Mouse (Mus musculus): Measurements from ENCODE around the gene Myrfl. TPM values are rescaled to one million over a fixed set of nuclear protein-coding genes. Genes with fewer than 3 reads are reported as not detected.

The Myrfl gene
- polyA plus RNA-seq, 1 experiment from 2014 or later = 0.20 TPM

DNA sequence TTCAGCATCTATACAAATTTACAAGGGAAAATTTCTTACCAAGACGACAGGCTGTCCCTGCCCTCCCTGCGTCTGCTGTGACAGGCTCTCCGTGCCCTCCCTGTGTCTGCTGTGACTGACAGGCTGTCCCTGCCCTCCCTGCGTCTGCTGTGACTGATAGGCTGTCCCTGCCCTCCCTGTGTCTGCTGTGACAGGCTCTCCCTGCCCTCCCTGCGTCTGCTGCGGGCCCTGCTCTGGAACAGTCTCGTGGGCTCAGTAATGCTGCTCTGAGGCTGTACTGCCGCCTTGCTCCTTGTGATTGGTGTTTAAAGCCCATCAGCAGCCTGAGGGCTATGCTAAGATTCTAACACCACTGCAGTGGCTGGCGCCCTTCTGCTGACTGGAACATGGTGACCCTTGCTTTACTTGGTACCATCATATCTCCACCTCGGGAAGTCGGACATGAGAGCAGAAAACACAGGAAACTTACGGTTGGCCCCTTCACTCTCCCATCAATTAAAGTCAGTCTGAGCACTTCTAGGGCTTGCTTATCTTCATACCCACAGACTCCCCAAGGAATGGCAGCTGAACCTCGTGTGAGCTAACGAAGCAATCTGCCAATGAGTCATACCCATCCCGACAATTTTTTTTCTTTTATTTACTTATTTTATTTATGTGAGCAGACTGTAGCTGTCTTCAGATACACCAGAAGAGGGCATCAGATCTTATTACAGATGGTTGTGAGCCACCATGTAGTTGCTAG is 12.4 kb upstream of the Myrfl start:
- WGBS = 35% methylated on average over 15 of the region's 15 CpGs
- peaks cover 8% of the 10 kb centered on the region for H3K4me1 ChIP-seq
- peak overlapping the region; percentile 50; the same call in 1 of the 2 replicates for H3K27ac ChIP-seq (replicated peaks)
- H3K9ac ChIP-seq = 0 out of 2 replicates have a peak overlapping the region, but pooled peaks have one; percentile 3
- H3K27me3 ChIP-seq (replicated peaks) = no peaks in the 10 kb centered on the region
- H3K36me3 ChIP-seq = peaks cover 95% of the 10 kb centered on the region
- H3K4me2 ChIP-seq = no peak overlapping the region; the same call in 1 of the 2 replicates
- no peak overlapping the region for H3K4me3 ChIP-seq
- ATAC-seq (ENCODE audit: extremely low read depth, insufficient number of reproducible peaks, low FRiP score, low TSS enrichment) = no peak
- no peaks in the 10 kb centered on the region for H3K9me3 ChIP-seq

DNA sequence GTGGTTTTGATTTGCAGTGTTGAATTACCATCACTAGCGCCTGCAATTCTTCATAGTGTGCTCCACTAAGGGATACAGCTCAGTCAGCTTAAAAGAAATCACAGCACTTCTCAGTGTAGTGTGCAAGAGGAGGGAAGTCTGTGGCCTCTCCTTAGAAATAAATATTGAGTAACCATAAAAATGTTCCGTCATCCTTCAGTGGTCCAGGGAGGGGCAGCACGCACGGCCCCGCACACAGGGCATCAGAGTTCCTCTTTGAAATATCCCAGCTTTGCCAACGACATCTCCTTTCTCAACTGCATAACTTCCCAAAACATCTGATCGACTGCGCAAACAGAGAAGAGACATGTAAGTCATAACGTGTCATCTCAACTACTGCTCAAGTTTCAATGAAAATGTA is 10.1 kb upstream of the Myrfl start:
- Histone ChIP-seq H3K36me3 (peaks cover 73% of the 10 kb centered on the region), H3K4me2 (no peak overlapping the region), H3K4me1 (peaks cover 8% of the 10 kb centered on the region), H3K9me3 (no peaks in the 10 kb centered on the region), H3K27ac (replicated peaks) (no peak overlapping the region), H3K27me3 (replicated peaks) (no peaks in the 10 kb centered on the region), H3K9ac (no peak overlapping the region), H3K4me3 (no peak overlapping the region)
- no peak for ATAC-seq (ENCODE audit: extremely low read depth, insufficient number of reproducible peaks, low FRiP score, low TSS enrichment)
- WGBS = 91% methylated on average over 9 of the region's 9 CpGs

DNA sequence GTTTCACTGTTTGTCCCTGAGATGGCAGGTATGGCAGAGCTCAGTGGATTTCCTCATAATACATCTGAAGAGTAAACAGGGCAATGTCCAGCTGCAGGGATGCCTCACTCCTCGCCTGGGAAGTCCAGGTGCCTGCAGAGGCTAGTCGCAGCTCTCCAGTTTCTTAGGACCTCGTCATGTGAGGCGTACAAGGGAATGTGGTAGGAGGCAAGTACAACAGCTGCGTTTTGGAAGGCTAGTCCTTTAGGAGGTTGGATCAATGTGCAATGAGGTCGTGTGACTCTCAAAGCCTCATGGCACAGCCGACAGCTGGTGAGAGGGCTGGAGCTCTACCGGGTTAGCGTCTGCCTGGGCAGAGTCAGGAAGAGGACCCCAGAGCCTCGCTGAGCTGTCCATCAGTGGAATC is 7.8 kb upstream of the Myrfl start:
- 82% methylated on average over 10 of the region's 10 CpGs for WGBS

DNA sequence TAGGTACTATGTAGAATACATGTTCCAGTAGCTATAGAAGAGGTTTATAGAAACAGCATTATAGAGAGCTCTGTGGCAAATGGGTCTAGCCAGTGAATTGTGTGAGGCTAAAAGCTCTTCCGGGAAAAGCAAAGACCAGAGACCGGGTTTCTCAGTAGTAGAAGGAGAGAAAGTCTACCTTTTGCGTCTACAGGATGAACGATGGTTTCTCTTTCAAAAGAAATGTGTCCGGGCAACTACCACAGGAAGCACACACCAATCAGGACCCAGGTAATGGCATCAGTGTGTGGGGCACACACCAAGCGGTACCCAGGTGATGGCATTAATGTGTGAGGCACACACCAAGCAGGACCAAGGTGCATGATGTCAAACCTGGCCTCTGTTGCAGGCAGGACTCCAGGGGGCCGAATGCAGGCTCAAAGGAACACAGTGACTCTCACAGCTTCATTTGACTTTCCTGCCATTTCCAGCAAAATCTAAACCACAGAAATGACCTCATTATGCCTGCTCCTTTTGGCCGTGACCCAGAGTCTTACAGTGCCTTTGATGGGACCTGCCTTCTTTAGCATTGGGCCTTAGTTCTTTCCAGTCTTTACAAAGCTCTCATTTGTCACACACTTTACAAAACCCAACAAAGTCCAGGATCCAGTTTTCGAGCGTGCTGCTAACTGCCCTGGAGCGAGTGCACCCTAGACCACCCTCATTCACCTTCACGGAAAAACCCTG is 1.4 kb downstream of the Myrfl start:
- H3K4me2 ChIP-seq = no peak overlapping the region
- no peaks in the 10 kb centered on the region for H3K27me3 ChIP-seq (replicated peaks)
- 82% methylated on average over 12 of the region's 12 CpGs for WGBS
- ATAC-seq (ENCODE audit: extremely low read depth, insufficient number of reproducible peaks, low FRiP score, low TSS enrichment) = no peak
- H3K4me3 ChIP-seq = no peak overlapping the region
- no peak overlapping the region for H3K27ac ChIP-seq (replicated peaks)
- no peak overlapping the region for H3K9ac ChIP-seq
- no peaks in the 10 kb centered on the region for H3K4me1 ChIP-seq
- no peaks in the 10 kb centered on the region for H3K36me3 ChIP-seq
- H3K9me3 ChIP-seq = no peaks in the 10 kb centered on the region

More for the DNA sequence above, 7.8 kb upstream of the Myrfl start:
- peaks cover 50% of the 10 kb centered on the region for H3K36me3 ChIP-seq
- H3K27me3 ChIP-seq (replicated peaks) = no peaks in the 10 kb centered on the region
- no peak overlapping the region for H3K9ac ChIP-seq
- H3K4me1 ChIP-seq = peaks cover 8% of the 10 kb centered on the region
- ATAC-seq (ENCODE audit: extremely low read depth, insufficient number of reproducible peaks, low FRiP score, low TSS enrichment) = no peak
- H3K9me3 ChIP-seq = no peaks in the 10 kb centered on the region
- H3K4me3 ChIP-seq = no peak overlapping the region
- no peak overlapping the region for H3K27ac ChIP-seq (replicated peaks)
- H3K4me2 ChIP-seq = no peak overlapping the region

DNA sequence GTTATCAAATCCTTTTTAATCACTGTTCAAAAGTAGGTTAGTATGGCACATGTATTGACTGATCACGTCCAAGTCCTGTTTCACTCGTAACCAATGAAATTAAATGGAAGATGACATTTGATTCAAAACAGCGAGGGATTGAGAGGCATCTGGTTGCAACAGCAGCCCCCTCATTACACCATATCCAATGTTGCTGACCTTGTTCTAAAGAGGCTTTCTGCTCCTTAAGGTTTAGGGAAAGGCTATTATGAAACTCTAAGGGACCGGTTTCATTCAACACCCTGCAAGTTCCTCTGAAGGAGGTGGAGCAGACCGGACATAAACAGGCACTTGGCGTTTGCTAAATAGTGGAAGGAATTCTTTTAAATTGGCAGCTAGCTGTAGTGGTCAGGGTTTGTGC is 2.2 kb downstream of the Myrfl start:
- Histone ChIP-seq H3K4me3 (no peak overlapping the region), H3K9me3 (no peaks in the 10 kb centered on the region), H3K27ac (replicated peaks) (no peak overlapping the region), H3K9ac (no peak overlapping the region), H3K4me2 (no peak overlapping the region), H3K36me3 (no peaks in the 10 kb centered on the region), H3K27me3 (replicated peaks) (no peaks in the 10 kb centered on the region), H3K4me1 (no peaks in the 10 kb centered on the region)
- no peak for ATAC-seq (ENCODE audit: extremely low read depth, insufficient number of reproducible peaks, low FRiP score, low TSS enrichment)
- 77% methylated on average over 6 of the region's 6 CpGs for WGBS

DNA sequence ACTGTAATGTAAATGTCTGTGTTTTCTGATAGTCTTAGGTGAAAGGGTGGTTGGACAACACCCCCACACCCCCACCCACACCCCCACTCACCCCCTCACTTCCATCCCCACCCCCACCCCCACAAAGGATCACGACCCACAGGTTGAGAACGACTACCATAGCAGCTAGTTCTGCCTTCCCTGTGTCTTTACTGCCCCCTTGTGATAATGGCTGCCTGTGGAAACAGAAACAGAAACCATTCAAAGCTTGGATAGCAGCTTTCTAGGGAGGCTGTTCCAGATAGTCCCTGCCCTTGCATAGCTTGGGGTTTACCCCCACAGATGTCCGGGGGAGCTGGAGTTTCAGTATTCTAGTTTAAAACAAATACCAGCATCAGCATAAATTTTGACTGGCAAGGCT is 3.0 kb downstream of the Myrfl start:
- no peak for ATAC-seq (ENCODE audit: extremely low read depth, insufficient number of reproducible peaks, low FRiP score, low TSS enrichment)
- Histone ChIP-seq H3K4me3 (no peak overlapping the region), H3K27ac (replicated peaks) (no peak overlapping the region), H3K9me3 (no peaks in the 10 kb centered on the region), H3K9ac (no peak overlapping the region), H3K27me3 (replicated peaks) (no peaks in the 10 kb centered on the region), H3K4me1 (no peaks in the 10 kb centered on the region), H3K4me2 (no peak overlapping the region), H3K36me3 (no peaks in the 10 kb centered on the region)
- WGBS = 11% methylated on average over 3 of the region's 3 CpGs

DNA sequence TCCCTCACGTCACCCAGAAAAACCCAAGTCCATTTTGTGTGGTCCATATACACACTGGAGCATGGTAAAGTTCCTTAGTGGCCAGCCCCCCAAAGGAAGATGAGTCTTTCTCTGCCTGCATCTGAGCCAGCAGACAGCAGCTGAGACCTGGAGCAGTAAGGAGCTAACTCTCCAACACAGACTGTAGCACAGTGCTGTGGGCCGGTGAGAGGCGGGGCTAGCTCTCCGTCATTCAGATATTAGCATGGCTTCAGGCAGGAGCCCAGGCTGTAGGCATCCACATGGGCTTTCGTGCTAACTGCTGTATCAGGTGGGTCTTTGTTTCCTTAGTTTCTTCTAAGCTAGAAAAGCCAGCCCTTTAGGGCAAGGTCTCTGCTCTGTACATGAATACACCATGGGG is 6.1 kb downstream of the Myrfl start:
- Histone ChIP-seq H3K4me1 (no peaks in the 10 kb centered on the region), H3K27me3 (replicated peaks) (no peaks in the 10 kb centered on the region), H3K9me3 (no peaks in the 10 kb centered on the region), H3K9ac (no peak overlapping the region), H3K27ac (replicated peaks) (no peak overlapping the region), H3K36me3 (no peaks in the 10 kb centered on the region), H3K4me3 (no peak overlapping the region), H3K4me2 (no peak overlapping the region)
- 61% methylated on average over 5 of the region's 5 CpGs for WGBS
- ATAC-seq (ENCODE audit: extremely low read depth, insufficient number of reproducible peaks, low FRiP score, low TSS enrichment) = no peak

DNA sequence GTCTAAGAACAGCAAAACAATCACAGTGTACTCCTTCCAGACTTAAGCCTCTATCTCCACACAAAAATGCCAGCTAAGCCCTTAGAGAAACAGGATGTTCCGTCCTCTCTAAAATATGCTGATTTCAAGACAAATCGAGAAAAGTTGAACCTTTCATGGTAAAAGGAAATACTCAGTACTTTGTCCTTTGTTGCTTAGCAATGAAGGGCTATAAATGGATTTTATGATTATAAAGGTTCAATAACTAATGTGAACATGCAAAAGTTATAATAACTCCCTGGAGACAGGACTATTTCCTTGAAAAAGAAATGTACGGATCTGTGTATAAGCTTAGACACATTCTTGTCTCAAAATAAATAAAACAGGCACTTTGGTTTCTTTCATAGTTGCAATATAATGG is 12.2 kb downstream of the Myrfl start:
- Histone ChIP-seq H3K9ac (no peak overlapping the region), H3K36me3 (no peaks in the 10 kb centered on the region), H3K4me2 (no peak overlapping the region), H3K4me1 (no peaks in the 10 kb centered on the region), H3K27me3 (replicated peaks) (no peaks in the 10 kb centered on the region), H3K27ac (replicated peaks) (no peak overlapping the region), H3K9me3 (no peaks in the 10 kb centered on the region), H3K4me3 (no peak overlapping the region)
- 66% methylated on average over 3 of the region's 3 CpGs for WGBS
- no peak for ATAC-seq (ENCODE audit: extremely low read depth, insufficient number of reproducible peaks, low FRiP score, low TSS enrichment)

DNA sequence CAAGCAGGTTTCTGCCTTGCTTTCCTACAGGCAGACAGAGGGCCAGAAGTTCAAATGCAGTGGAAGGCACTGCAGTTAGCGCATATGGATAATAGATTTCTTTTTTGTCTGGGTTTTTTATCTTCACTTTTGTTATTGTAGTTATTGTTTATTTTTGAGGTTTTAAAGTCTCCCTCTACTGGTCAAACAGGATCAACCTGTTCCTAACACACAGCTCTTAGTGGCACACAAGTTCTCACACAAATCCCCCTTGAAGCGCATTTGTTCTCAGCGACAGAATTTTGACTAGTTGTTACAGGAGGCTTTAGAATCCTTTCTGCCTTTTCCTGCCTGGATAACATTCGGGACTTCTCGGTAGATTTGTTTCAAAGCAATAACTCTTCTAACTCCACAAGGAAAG is 13.2 kb downstream of the Myrfl start:
- Histone ChIP-seq H3K9ac (no peak overlapping the region), H3K36me3 (no peaks in the 10 kb centered on the region), H3K4me2 (no peak overlapping the region), H3K4me1 (no peaks in the 10 kb centered on the region), H3K27me3 (replicated peaks) (no peaks in the 10 kb centered on the region), H3K4me3 (no peak overlapping the region), H3K9me3 (no peaks in the 10 kb centered on the region), H3K27ac (replicated peaks) (no peak overlapping the region)
- 61% methylated on average over 5 of the region's 5 CpGs for WGBS
- no peak for ATAC-seq (ENCODE audit: extremely low read depth, insufficient number of reproducible peaks, low FRiP score, low TSS enrichment)

DNA sequence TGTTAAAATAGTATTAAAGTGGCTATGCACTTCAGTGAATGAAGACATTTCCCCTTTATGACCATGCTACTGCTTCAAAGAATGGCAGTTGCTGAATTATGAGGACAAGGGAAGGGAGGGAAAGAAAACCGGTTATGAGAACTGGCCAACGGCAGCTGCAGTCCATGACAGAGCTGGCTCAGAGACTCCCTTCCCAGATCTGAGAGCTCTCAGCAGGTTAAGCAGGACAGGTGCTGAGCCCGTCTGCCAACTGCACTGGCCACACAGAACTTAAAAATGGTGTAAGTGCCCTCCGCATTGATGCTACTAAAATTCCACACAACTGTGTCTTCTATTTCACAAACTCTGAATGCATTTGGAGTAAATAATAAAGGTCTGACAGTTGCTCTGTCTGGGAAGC is 19.3 kb downstream of the Myrfl start:
- 82% methylated on average over 4 of the region's 4 CpGs for WGBS
- Histone ChIP-seq H3K9me3 (no peaks in the 10 kb centered on the region), H3K4me2 (no peak overlapping the region), H3K4me1 (peaks cover 6% of the 10 kb centered on the region; the same call in 1 of the 2 replicates), H3K27ac (replicated peaks) (no peak overlapping the region), H3K9ac (no peak overlapping the region), H3K4me3 (no peak overlapping the region), H3K36me3 (no peaks in the 10 kb centered on the region), H3K27me3 (replicated peaks) (no peaks in the 10 kb centered on the region)
- ATAC-seq (ENCODE audit: extremely low read depth, insufficient number of reproducible peaks, low FRiP score, low TSS enrichment) = no peak

DNA sequence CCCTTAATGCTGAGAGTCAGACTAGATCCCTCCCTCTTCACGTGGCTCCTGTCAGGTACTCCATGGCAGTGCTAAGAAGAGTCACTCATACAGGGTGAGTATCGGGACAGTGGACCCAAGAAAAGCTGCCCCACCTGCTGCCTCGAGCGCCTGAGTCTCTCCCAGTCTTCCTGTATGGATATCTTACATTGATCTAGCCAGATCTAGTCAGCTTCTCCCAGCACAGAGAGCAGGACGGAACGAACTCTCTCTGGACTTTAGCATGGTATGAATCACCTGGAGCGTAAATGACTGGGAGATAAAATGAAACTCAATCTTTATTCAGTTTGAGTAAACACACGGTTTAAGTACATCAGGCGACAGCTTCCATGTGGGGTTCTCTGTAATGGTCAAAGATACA is 22.2 kb downstream of the Myrfl start:
- Histone ChIP-seq H3K9me3 (no peaks in the 10 kb centered on the region), H3K4me1 (peaks cover 6% of the 10 kb centered on the region; the same call in 1 of the 2 replicates), H3K4me2 (no peak overlapping the region), H3K27me3 (replicated peaks) (no peaks in the 10 kb centered on the region), H3K4me3 (no peak overlapping the region), H3K9ac (no peak overlapping the region), H3K36me3 (no peaks in the 10 kb centered on the region), H3K27ac (replicated peaks) (no peak overlapping the region)
- 67% methylated on average over 9 of the region's 9 CpGs for WGBS
- ATAC-seq (ENCODE audit: extremely low read depth, insufficient number of reproducible peaks, low FRiP score, low TSS enrichment) = no peak

DNA sequence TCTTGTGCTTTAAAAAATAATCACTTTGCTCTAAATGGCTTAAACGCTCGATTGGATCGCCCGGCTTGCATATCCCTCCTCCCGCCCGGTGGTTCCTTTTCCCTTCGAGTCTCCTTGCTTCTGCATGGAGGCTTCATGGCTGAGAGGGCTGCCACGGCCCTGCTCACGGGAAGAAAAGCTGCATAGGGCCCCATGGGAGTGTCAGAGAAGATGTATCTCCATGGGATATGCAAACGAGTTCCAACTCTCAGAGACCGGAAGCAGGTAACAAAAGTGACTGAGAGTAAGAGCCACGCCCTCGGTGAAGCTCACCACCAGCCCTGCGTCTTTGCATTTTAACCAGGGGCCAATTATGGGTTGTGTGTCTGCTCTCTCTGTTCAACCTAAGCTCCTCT is 24.7 kb downstream of the Myrfl start:
- 72% methylated on average over 14 of the region's 14 CpGs for WGBS
- Histone ChIP-seq H3K27ac (replicated peaks) (no peak overlapping the region), H3K9ac (no peak overlapping the region), H3K4me2 (no peak overlapping the region), H3K4me1 (peaks cover 6% of the 10 kb centered on the region; the same call in 1 of the 2 replicates), H3K27me3 (replicated peaks) (no peaks in the 10 kb centered on the region), H3K4me3 (no peak overlapping the region), H3K36me3 (no peaks in the 10 kb centered on the region), H3K9me3 (no peaks in the 10 kb centered on the region)
- ATAC-seq (ENCODE audit: extremely low read depth, insufficient number of reproducible peaks, low FRiP score, low TSS enrichment) = no peak
